Mouse (Mus musculus) c-Kit-negative CD71-positive TER-119-positive erythroid progenitor cells, embryonic 14.5 days (primary cell): ENCODE measurements around the gene Plcl2.

Experiments
- DNase-seq: peaks from one replicate; pipeline ENCODE4 v3.0.0-alpha.2; 2013; ENCODE audit warnings: low read depth, low spot score

Gene Plcl2

DNA sequence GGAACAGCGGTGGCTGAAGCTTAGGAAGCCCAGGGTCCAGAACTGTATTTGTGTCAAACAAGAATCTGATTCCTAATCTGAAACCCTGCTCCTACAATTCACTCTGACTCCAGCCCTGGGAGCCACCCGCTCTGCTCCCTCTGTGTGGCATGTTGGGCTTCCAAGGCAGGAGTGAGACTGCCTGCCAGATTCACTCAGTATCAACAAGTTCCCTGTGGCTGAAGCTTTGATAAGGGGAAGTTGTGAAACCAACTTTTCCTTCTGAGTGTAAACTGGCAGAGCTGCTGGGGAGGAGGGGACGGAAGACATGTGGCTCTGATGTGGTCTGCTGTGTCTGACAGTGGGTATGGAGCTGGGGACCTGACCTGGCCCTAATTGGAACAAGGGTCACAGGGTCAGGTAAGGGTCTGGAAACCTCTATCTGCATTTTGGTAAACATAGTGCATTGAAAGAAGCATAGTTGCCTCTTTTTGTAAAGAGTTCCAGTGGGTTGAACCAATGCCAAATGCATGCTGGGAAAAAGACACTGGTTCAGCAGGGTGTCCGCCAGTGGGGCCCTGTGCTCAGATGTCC is 226.3 kb downstream of the Plcl2 start:
- no peak for DNase-seq

DNA sequence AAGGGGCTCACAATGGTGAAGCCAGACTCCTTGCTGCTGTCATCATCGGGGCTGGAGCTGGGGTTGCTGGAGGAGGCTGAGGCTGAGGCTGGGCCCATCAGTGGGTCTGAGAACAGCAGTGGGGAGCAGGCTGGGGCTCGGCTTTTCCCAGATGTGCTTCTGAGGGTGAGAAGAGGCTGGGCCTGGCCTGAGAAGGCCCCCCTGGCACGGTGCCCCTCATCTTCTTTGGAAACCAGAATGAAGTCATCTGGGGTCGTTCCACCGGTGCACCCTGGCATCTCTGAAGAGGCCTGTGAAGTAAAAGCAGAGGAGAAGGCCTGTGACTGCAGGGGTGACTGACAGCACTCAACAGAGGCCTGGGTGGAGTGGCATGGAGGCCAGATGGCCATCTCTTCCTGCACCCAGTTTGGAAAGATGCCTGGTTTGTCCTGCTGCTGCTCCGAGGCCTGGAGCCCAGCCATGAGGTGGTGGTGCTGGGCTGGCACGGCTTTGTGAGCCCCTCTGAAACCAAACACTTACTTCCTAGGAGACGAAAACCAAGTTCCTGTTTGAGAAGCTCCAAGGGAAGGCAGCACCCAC is 226.8 kb downstream of the Plcl2 start:
- DNase-seq: no peak

DNA sequence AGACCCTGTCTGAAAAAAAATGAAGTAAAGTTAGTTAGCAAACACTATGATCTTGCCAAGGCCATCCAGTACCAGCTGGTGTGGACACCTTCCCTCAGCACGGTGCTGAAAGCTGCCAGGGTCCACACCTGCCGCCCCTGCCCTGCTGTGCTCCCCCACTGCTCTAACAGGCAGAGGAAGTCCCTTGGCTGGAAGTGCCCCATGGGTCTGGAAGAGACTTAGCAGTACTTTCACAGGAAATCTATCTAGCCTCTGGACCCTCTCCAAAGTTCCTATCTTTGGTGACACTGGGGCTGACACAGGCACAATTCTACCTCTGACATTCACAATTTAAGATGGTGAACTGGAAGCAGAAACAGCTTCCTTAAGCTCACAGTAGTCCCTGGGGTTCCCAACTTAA is 227.9 kb downstream of the Plcl2 start:
- no peak for DNase-seq
